Mouse (Mus musculus): ENCODE results near the gene Gart. TPM values are rescaled to one million over a fixed set of nuclear protein-coding genes. Genes with fewer than 3 reads are reported as not detected.

The Gart gene
- total RNA-seq (2014; fragmentation: Nextera tagmentation): 238 and 326 TPM in 2 replicates
- 560 and 702 TPM in 2 replicates for total RNA-seq (2017)

GRCm38 (mm10) chr16:91646681-91647419 is at the start of gene Gart:
TSS of gene Gart (minus strand) at chr16:91646952.
- ATAC-seq (replicated peaks; ENCODE audit: low FRiP score, low TSS enrichment, poor library complexity, severe bottlenecking): peak; percentile 80

GRCm38 (mm10) chr16:91695108-91695755 is 48.5 kb upstream of the Gart start:
- ATAC-seq (replicated peaks; ENCODE audit: low FRiP score, low TSS enrichment, poor library complexity, severe bottlenecking): no peak

GRCm38 (mm10) chr16:91694455-91695084 is 47.8 kb upstream of the Gart start:
- peak; percentile 85 for ATAC-seq (replicated peaks; ENCODE audit: low FRiP score, low TSS enrichment, poor library complexity, severe bottlenecking)

- ATAC-seq (replicated peaks; ENCODE audit: low FRiP score, low TSS enrichment, poor library complexity, severe bottlenecking): peak; percentile 60
These were observed 43.0 kb upstream of the Gart start for GRCm38 (mm10) chr16:91689791-91690190.

- ATAC-seq (replicated peaks; ENCODE audit: low FRiP score, low TSS enrichment, poor library complexity, severe bottlenecking): peak; percentile 78
These were observed 42.0 kb upstream of the Gart start, which contains the start of gene Donson for GRCm38 (mm10) chr16:91688619-91689334. TSS of gene Donson (minus strand) at chr16:91688770.

- ATAC-seq (replicated peaks; ENCODE audit: low FRiP score, low TSS enrichment, poor library complexity, severe bottlenecking): no peak
These were observed 41.4 kb upstream of the Gart start for GRCm38 (mm10) chr16:91688023-91688618.

- ATAC-seq (replicated peaks; ENCODE audit: low FRiP score, low TSS enrichment, poor library complexity, severe bottlenecking): no peak
These were observed 39.6 kb upstream of the Gart start for GRCm38 (mm10) chr16:91686369-91686768.

- ATAC-seq (replicated peaks; ENCODE audit: low FRiP score, low TSS enrichment, poor library complexity, severe bottlenecking): no peak
These were observed 38.8 kb upstream of the Gart start for GRCm38 (mm10) chr16:91685526-91685925.

GRCm38 (mm10) chr16:91680656-91681055 is 33.9 kb upstream of the Gart start:
- ATAC-seq (replicated peaks; ENCODE audit: low FRiP score, low TSS enrichment, poor library complexity, severe bottlenecking): 0 out of 2 replicates have a peak, but pooled peaks have one; percentile 42

- ATAC-seq (replicated peaks; ENCODE audit: low FRiP score, low TSS enrichment, poor library complexity, severe bottlenecking): no peak
These were observed 31.6 kb upstream of the Gart start for GRCm38 (mm10) chr16:91678147-91678911.

GRCm38 (mm10) chr16:91674500-91674899 is 27.7 kb upstream of the Gart start:
- ATAC-seq (replicated peaks; ENCODE audit: low FRiP score, low TSS enrichment, poor library complexity, severe bottlenecking): no peak

GRCm38 (mm10) chr16:91663795-91664194 is 17.0 kb upstream of the Gart start:
- no peak for ATAC-seq (replicated peaks; ENCODE audit: low FRiP score, low TSS enrichment, poor library complexity, severe bottlenecking)

- ATAC-seq (replicated peaks; ENCODE audit: low FRiP score, low TSS enrichment, poor library complexity, severe bottlenecking): no peak
These were observed 15.6 kb upstream of the Gart start for GRCm38 (mm10) chr16:91662336-91662735.

- ATAC-seq (replicated peaks; ENCODE audit: low FRiP score, low TSS enrichment, poor library complexity, severe bottlenecking): no peak
These were observed 14.6 kb upstream of the Gart start for GRCm38 (mm10) chr16:91661397-91661796.

GRCm38 (mm10) chr16:91659798-91660197 is 13.0 kb upstream of the Gart start:
- ATAC-seq (replicated peaks; ENCODE audit: low FRiP score, low TSS enrichment, poor library complexity, severe bottlenecking): no peak

GRCm38 (mm10) chr16:91658471-91658870 is 11.7 kb upstream of the Gart start:
- no peak for ATAC-seq (replicated peaks; ENCODE audit: low FRiP score, low TSS enrichment, poor library complexity, severe bottlenecking)

- no peak for ATAC-seq (replicated peaks; ENCODE audit: low FRiP score, low TSS enrichment, poor library complexity, severe bottlenecking)
These were observed 10.5 kb upstream of the Gart start for GRCm38 (mm10) chr16:91657285-91657684.

- ATAC-seq (replicated peaks; ENCODE audit: low FRiP score, low TSS enrichment, poor library complexity, severe bottlenecking): no peak
These were observed 8.5 kb upstream of the Gart start for GRCm38 (mm10) chr16:91655285-91655684.

- no peak for ATAC-seq (replicated peaks; ENCODE audit: low FRiP score, low TSS enrichment, poor library complexity, severe bottlenecking)
These were observed 5.4 kb upstream of the Gart start for GRCm38 (mm10) chr16:91652191-91652590.

Measured in megakaryocyte-erythroid progenitor cell, adult 5-6 weeks (primary cell).